Mouse (Mus musculus): ENCODE results near the gene Gm10100. TPM values are rescaled to one million over a fixed set of nuclear protein-coding genes. Genes with fewer than 3 reads are reported as not detected.
"Not testable (repeated sequence)": the region's sequence is repeated elsewhere in the genome, so short reads cannot be mapped to it uniquely, and the experiment has no call there.

Gm10100 gene
- total RNA-seq, 2 experiments from 2014 or later, result not detected

DNA sequence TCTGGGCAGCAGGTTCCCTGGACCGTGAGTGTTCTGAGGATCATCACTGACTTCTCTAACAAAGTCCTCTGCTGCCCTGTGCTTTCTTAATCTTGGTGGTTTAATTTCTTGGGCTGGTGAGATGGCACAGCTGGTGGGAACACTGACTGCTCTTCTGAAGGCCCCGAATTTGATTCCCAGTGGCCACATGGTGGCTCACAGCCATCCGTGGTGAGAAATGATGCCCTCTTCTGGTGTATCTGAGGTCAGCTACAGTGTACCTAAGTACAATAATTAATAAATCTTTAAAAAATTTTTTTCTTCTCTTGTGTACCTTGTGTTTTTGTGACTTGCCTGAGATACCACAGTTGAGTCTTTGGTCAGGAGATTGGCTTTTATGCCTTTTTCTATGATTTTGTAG lies 26.0 kb downstream of the Gm10100 start:
- DNase-seq, result not testable (repeated sequence)

DNA sequence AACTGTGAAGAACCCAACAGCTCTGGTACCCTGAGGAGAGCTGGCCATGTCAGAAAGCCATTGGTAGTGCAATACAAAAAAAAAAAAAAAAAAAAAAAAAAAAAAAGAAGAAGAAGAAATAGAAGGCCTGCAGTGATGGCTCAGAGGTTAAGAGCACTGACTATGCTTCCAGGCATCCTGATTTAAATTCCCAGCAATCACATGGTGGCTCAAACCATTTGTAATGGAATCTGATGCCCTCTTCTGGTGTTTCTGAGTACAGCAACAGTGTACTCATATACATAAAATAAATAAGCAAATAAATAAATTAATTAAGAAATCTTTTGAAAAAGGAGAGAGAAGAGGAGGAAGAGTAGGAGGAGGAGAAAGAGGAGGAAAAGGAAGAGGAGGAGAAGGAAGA lies 27.2 kb downstream of the Gm10100 start:
- DNase-seq, result no peak

DNA sequence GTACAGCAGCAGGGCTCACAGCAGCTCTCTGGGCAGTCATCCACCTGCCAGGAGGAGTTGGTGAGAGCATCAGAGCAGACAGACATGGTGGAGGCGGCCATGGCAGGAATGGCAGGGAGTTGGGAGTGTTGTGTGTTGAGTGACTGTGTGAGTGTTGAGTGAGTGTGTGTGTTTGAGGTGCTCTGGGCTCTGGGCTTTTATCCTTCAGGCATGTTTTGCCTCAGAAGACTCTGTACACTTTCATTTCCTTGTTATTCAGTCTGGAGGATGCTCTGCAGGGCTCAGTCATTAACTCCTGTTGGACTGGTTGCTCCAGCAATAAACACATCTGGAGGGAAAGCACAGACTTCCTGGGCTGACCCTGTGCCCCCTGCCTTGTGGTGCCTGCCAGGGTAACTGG lies 33.3 kb downstream of the Gm10100 start, which contains the start of gene Gm3233:
TSS of gene Gm3233 (minus strand) at position 101 of the 400 bp plus-strand sequence.
- DNase-seq, result not testable (repeated sequence)

DNA sequence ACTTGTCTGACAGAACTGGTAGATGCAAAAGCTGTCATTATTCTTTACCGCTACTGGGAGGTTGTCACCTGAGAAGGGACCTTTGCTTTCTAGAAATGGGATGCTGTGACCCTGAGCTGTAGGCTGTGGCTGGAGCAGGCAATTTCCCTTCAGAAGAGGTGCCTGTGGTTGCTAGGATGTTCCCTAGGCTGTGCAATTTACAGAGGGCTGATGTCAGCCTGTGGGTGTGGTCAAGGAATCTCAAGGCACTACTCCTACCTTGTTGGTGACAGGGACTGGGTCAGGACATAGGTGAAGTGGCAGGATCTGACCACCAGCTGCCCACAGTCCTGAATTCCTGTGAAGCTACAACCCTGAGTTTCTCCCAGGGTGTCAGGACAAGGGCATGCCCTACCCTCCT lies 43.4 kb downstream of the Gm10100 start:
- DNase-seq, result no peak

DNA sequence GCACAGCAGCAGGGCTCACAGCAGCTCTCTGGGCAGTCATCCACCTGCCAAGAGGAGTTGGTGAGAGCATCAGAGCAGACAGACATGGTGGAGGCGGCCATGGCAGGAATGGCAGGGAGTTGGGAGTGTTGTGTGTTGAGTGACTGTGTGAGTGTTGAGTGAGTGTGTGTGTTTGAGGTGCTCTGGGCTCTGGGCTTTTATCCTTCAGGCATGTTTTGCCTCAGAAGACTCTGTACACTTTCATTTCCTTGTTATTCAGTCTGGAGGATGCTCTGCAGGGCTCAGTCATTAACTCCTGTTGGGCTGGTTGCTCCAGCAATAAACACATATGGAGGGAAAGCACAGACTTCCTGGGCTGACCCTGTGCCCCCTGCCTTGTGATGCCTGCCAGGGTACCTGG lies 44.9 kb downstream of the Gm10100 start, which contains the start of gene Gm3238:
TSS of gene Gm3238 (minus strand) at position 101 of the 400 bp plus-strand sequence.
- not testable (repeated sequence) for DNase-seq

DNA sequence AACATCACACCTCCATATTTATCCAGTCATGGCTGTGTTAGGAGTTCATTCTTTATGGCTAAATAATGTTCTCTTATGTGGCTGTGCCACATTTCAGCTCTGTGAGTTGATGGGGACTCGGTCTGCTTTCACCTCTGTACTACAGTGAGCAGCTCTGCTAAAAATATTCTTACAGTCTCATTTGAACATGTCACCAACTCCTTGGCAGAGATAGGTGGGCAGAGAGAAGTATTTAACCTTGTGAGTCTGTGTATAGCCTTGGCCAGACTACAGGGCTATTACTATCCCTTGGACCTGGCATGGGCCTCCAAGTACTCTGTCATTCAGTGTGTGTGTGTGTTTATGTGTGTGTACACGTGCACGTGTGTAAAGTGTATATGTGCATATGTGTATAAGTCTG lies 45.9 kb downstream of the Gm10100 start:
- DNase-seq, result not testable (repeated sequence)

Other genes with a start within 250 kb of the Gm10100 start
- 10 to 100 TPM in 1 of 2 experiments, 1 to 10 TPM in 1; 8.3 to 10.5 TPM for gene Fam207a, start 210.7 kb upstream of the Gm10100 start, total RNA-seq (2021)
- 1 to 10 TPM; 6.8 to 7.9 TPM for gene Itgb2, start 196.2 kb upstream of the Gm10100 start, total RNA-seq (2021)
- 100 to 1,000 TPM; 132 to 150 TPM for gene Pttg1ip, start 144.8 kb upstream of the Gm10100 start, total RNA-seq (2021)
- gene Sumo3, start 120.4 kb upstream of the Gm10100 start, total RNA-seq (2021), result 10 to 100 TPM; 81.7 to 82.3 TPM
- 10 to 100 TPM; 15.5 to 15.7 TPM for gene Gm49325, start 120.3 kb upstream of the Gm10100 start, total RNA-seq (2021)
- gene Ube2g2, start 104.2 kb upstream of the Gm10100 start, total RNA-seq (2021), result 10 to 100 TPM; 80.9 to 82.8 TPM
- not detected for gene Tspear, start 39.9 kb upstream of the Gm10100 start, total RNA-seq (2021)
- gene Gm19402, start 35.7 kb upstream of the Gm10100 start, total RNA-seq (2021), result not detected
- not detected for gene Gm9508, start 29.3 kb upstream of the Gm10100 start, total RNA-seq (2021)
- not detected for gene Gm10272, start 19.9 kb upstream of the Gm10100 start, total RNA-seq (2021)
- gene Gm10024, start 15.0 kb upstream of the Gm10100 start, total RNA-seq (2021), result not detected
- not detected for gene Gm10142, start 10.7 kb upstream of the Gm10100 start, total RNA-seq (2021)
- not detected for gene Krtap12-1, start 5.9 kb upstream of the Gm10100 start, total RNA-seq (2021)
- gene Gm18596, start 16.2 kb downstream of the Gm10100 start, total RNA-seq (2021), result not detected
- not detected for gene Gm9736, start 24.9 kb downstream of the Gm10100 start, total RNA-seq (2021)
- not detected for gene Gm3233, start 33.2 kb downstream of the Gm10100 start, total RNA-seq (2021)
- not detected for gene Gm3238, start 44.8 kb downstream of the Gm10100 start, total RNA-seq (2021)
- not detected for gene Gm7138, start 50.5 kb downstream of the Gm10100 start, total RNA-seq (2021)
- gene Gm3250, start 56.1 kb downstream of the Gm10100 start, total RNA-seq (2021), result not detected
- gene Gm7137, start 61.7 kb downstream of the Gm10100 start, total RNA-seq (2021), result not detected
- gene Gm9639, start 68.6 kb downstream of the Gm10100 start, total RNA-seq (2021), result not detected
- gene Gm19668, start 72.6 kb downstream of the Gm10100 start, total RNA-seq (2021), result not detected
- gene Gm9507, start 85.4 kb downstream of the Gm10100 start, total RNA-seq (2021), result not detected
- gene Gm2696, start 88.2 kb downstream of the Gm10100 start, total RNA-seq (2021), result not detected
- not detected for gene Krtap10-4, start 100.6 kb downstream of the Gm10100 start, total RNA-seq (2021)
- not detected for gene Krtap10-10, start 109.5 kb downstream of the Gm10100 start, total RNA-seq (2021)
- gene Gm36176, start 120.3 kb downstream of the Gm10100 start, total RNA-seq (2021), result not detected
- not detected for gene Gm10318, start 126.4 kb downstream of the Gm10100 start, total RNA-seq (2021)
- gene Gm3285, start 135.5 kb downstream of the Gm10100 start, total RNA-seq (2021), result not detected
- under 1 TPM; 0.49 to 0.69 TPM for gene Lrrc3, start 176.1 kb downstream of the Gm10100 start, total RNA-seq (2021)
- 1 to 10 TPM in 1 of 2 experiments, under 1 TPM in 1; 0.99 to 1.5 TPM for gene Trpm2, start 244.1 kb downstream of the Gm10100 start, total RNA-seq (2021)